In the genomic region with DNA sequence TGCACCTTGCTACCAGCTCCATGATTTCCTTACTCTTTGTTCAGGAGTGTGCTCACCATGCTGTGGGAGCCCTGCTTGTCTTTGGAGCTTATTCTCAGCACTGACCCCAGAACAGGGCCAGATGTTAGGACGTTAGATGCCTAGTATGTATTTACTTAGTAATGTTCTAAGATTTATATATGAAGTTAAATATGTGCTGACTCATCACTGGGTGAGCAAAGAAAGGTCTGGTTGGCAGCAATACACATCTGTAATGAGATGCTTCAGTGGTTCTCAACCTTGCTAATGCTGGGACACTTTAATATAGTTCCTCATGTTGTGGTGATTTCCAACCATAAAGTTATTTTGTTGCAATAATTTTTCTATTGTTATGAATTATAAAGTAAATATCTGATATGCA, we compare ENCODE assay signal across 18 mouse cellular contexts.
"Had no signal": no experiment of that assay in that cellular context is flagged by ENCODE, and none has a peak within 500 bp of the region (broad histone marks: within the 10 kb centered on the region; RNA-seq: fewer than 3 reads in every experiment).

No protein-coding gene starts in this region.

- H3K4me3 ChIP-seq: layer of hippocampus, adult 2 months; left cerebral cortex, adult 2 months; limb, embryonic 10.5 days; limb, embryonic 13.5 days; liver, embryonic 12.5 days; liver, embryonic 15.5 days; lung, embryonic 15.5 days; midbrain, embryonic 12.5 days had no signal

- H3K4me2 ChIP-seq: limb, embryonic 13.5 days; liver, embryonic 12.5 days; liver, embryonic 15.5 days; lung, embryonic 15.5 days; midbrain, embryonic 12.5 days had no signal

- H3K36me3 ChIP-seq: limb, embryonic 10.5 days; limb, embryonic 13.5 days; liver, embryonic 12.5 days; liver, embryonic 15.5 days; lung, embryonic 15.5 days; midbrain, embryonic 12.5 days had no signal

- H3K4me1 ChIP-seq: liver, embryonic 15.5 days had no signal

- DNase-seq: kidney, adult 2 months; kidney, postnatal 25 days; layer of hippocampus, postnatal 36 days; liver; lung, adult 18-20 months; lung, postnatal 10 days; lung, postnatal 36 days; thymus, adult 18-20 months; thymus, postnatal 36 days had no signal

- H3K9ac ChIP-seq: limb, embryonic 13.5 days; liver, embryonic 12.5 days; liver, embryonic 15.5 days; lung, embryonic 15.5 days; midbrain, embryonic 12.5 days had no signal

- H3K27me3 ChIP-seq: limb, embryonic 13.5 days; liver, embryonic 12.5 days; liver, embryonic 15.5 days; lung, embryonic 15.5 days; midbrain, embryonic 12.5 days had no signal

- H3K9me3 ChIP-seq: limb, embryonic 10.5 days; limb, embryonic 13.5 days; liver, embryonic 12.5 days; liver, embryonic 15.5 days; lung, embryonic 15.5 days; midbrain, embryonic 12.5 days had no signal

- H3K27ac ChIP-seq: kidney, postnatal 0 days; layer of hippocampus, adult 2 months; left cerebral cortex, adult 2 months; limb, embryonic 10.5 days; limb, embryonic 13.5 days; liver, embryonic 12.5 days; liver, embryonic 15.5 days; lung, embryonic 15.5 days; midbrain, embryonic 12.5 days had no signal
